Comparison of ENCODE assay signal across 8 mouse cellular contexts in genomic region chr10:81289278-81289677, GRCm38 (mm10). TPM values are rescaled to one million over a fixed set of nuclear protein-coding genes. Genes with fewer than 3 reads are reported as not detected.
DNase-seq lines count a peak whose midpoint lies in the region; ATAC-seq lines count a peak whose summit lies in the region.

No protein-coding gene starts in this region.

- peak; percentile 81 for DNase-seq in forebrain, embryonic 14.5 days (ENCODE audit: low spot score)
- DNase-seq in urinary bladder, postnatal 25 days (ENCODE audit: low spot score), result peak; percentile 62
- no peak for DNase-seq in urinary bladder, postnatal 10 days (ENCODE audit: low spot score)
- DNase-seq in thymus, postnatal 0 days (ENCODE audit: low spot score), result peak; percentile 71

- no peaks in the 10 kb centered on the region for H3K36me3 ChIP-seq in forebrain, embryonic 14.5 days (ENCODE audit: control insufficient read depth, insufficient read depth, low read length)
- H3K36me3 ChIP-seq in forebrain, embryonic 13.5 days (ENCODE audit: poor library complexity, severe bottlenecking), result no peaks in the 10 kb centered on the region
- no peaks in the 10 kb centered on the region for H3K36me3 ChIP-seq in embryonic facial prominence, embryonic 13.5 days
- no peaks in the 10 kb centered on the region for H3K36me3 ChIP-seq in kidney, embryonic 15.5 days

- H3K9me3 ChIP-seq in forebrain, embryonic 14.5 days (replicated peaks; ENCODE audit: control insufficient read depth, low read length), result no peaks in the 10 kb centered on the region
- H3K9me3 ChIP-seq in forebrain, embryonic 13.5 days (replicated peaks), result no peaks in the 10 kb centered on the region
- no peaks in the 10 kb centered on the region for H3K9me3 ChIP-seq in embryonic facial prominence, embryonic 13.5 days
- H3K9me3 ChIP-seq in kidney, embryonic 15.5 days (replicated peaks), result no peaks in the 10 kb centered on the region

- H3K4me2 ChIP-seq in forebrain, embryonic 14.5 days (ENCODE audit: low read length), result no peak overlapping the region
- no peak overlapping the region for H3K4me2 ChIP-seq in forebrain, embryonic 13.5 days
- H3K4me2 ChIP-seq in embryonic facial prominence, embryonic 13.5 days, result 0 out of 2 replicates have a peak overlapping the region, but pooled peaks have one; percentile 18
- H3K4me2 ChIP-seq in kidney, embryonic 15.5 days, result peak overlapping the region; percentile 17

- H3K9ac ChIP-seq in forebrain, embryonic 14.5 days (ENCODE audit: low read length), result no peak overlapping the region
- no peak overlapping the region for H3K9ac ChIP-seq in forebrain, embryonic 13.5 days
- H3K9ac ChIP-seq in embryonic facial prominence, embryonic 13.5 days, result no peak overlapping the region
- H3K9ac ChIP-seq in kidney, embryonic 15.5 days, result no peak overlapping the region

- no peak for ATAC-seq in forebrain, embryonic 14.5 days
- ATAC-seq in forebrain, embryonic 13.5 days, result no peak
- no peak for ATAC-seq in embryonic facial prominence, embryonic 13.5 days (ENCODE audit: insufficient number of reproducible peaks, insufficient read depth, low FRiP score, low TSS enrichment, low read depth)
- ATAC-seq in kidney, embryonic 15.5 days (replicated peaks; ENCODE audit: low FRiP score), result no peak
- ATAC-seq in megakaryocyte progenitor cell, adult 5-6 weeks (replicated peaks; ENCODE audit: poor library complexity), result peak; percentile 23

- peaks cover 3% of the 10 kb centered on the region; the same call in 1 of the 2 replicates for H3K27me3 ChIP-seq in forebrain, embryonic 14.5 days (replicated peaks; ENCODE audit: control insufficient read depth, insufficient read depth, low read length)
- H3K27me3 ChIP-seq in forebrain, embryonic 13.5 days, result peaks cover 30% of the 10 kb centered on the region
- peaks cover 55% of the 10 kb centered on the region for H3K27me3 ChIP-seq in embryonic facial prominence, embryonic 13.5 days
- peaks cover 38% of the 10 kb centered on the region for H3K27me3 ChIP-seq in kidney, embryonic 15.5 days

- WGBS in forebrain, embryonic 14.5 days, result 2% methylated on average over 7 of the region's 7 CpGs
- 0% methylated on average over 7 of the region's 7 CpGs for WGBS in forebrain, embryonic 13.5 days
- 4% methylated on average over 7 of the region's 7 CpGs for WGBS in embryonic facial prominence, embryonic 13.5 days
- WGBS in kidney, embryonic 15.5 days, result 4% methylated on average over 7 of the region's 7 CpGs

- no peak overlapping the region for H3K27ac ChIP-seq in forebrain, embryonic 14.5 days (ENCODE audit: low read depth, low read length)
- H3K27ac ChIP-seq in forebrain, embryonic 13.5 days, result no peak overlapping the region
- H3K27ac ChIP-seq in embryonic facial prominence, embryonic 13.5 days, result no peak overlapping the region
- no peak overlapping the region for H3K27ac ChIP-seq in kidney, embryonic 15.5 days

- no peak overlapping the region for H3K4me3 ChIP-seq in forebrain, embryonic 14.5 days (ENCODE audit: low read depth, low read length)
- no peak overlapping the region for H3K4me3 ChIP-seq in forebrain, embryonic 13.5 days
- no peak overlapping the region for H3K4me3 ChIP-seq in embryonic facial prominence, embryonic 13.5 days
- H3K4me3 ChIP-seq in kidney, embryonic 15.5 days (replicated peaks), result no peak overlapping the region

- peaks cover 9% of the 10 kb centered on the region for H3K4me1 ChIP-seq in forebrain, embryonic 14.5 days (ENCODE audit: control insufficient read depth, insufficient read depth, low read length)
- peaks cover 35% of the 10 kb centered on the region for H3K4me1 ChIP-seq in forebrain, embryonic 13.5 days
- H3K4me1 ChIP-seq in embryonic facial prominence, embryonic 13.5 days, result peaks cover 41% of the 10 kb centered on the region
- peaks cover 70% of the 10 kb centered on the region for H3K4me1 ChIP-seq in kidney, embryonic 15.5 days

RNA-seq across cellular contexts. Expression of gene Tjp3, which starts 2.1 kb away (rescaled TPM):
- polyA plus RNA-seq in forebrain, embryonic 14.5 days (2014; fragmentation: Nextera tagmentation; extraction: Ambion mirVana), result 4.8 and 7.0 TPM in 2 replicates
- polyA plus RNA-seq in forebrain, embryonic 13.5 days (2015; fragmentation: Nextera tagmentation; extraction: Ambion mirVana), result 6.2 and 7.1 TPM in 2 replicates
- polyA plus RNA-seq in embryonic facial prominence, embryonic 13.5 days (2015; fragmentation: Nextera tagmentation; extraction: Ambion mirVana), result 5.0 and 7.2 TPM in 2 replicates
- 15.9 and 18.1 TPM in 2 replicates for polyA plus RNA-seq in kidney, embryonic 15.5 days (2015; fragmentation: Nextera tagmentation; extraction: Ambion mirVana)
- 2.3 TPM in 2 replicates for total RNA-seq in megakaryocyte progenitor cell, adult 5-6 weeks (2015)
- total RNA-seq in megakaryocyte progenitor cell, adult 5-6 weeks (2017), result 3.9 and 5.2 TPM in 2 replicates
- polyA plus RNA-seq in thymus, postnatal 0 days (2015; fragmentation: Nextera tagmentation; extraction: Ambion mirVana), result 7.8 and 9.3 TPM in 2 replicates

RNA-seq across cellular contexts. Expression of gene Pip5k1c, which starts 3.5 kb away (rescaled TPM):
- polyA plus RNA-seq in forebrain, embryonic 14.5 days (2014; fragmentation: Nextera tagmentation; extraction: Ambion mirVana), result 76.4 and 114 TPM in 2 replicates
- 73.1 and 87.2 TPM in 2 replicates for polyA plus RNA-seq in forebrain, embryonic 13.5 days (2015; fragmentation: Nextera tagmentation; extraction: Ambion mirVana)
- polyA plus RNA-seq in embryonic facial prominence, embryonic 13.5 days (2015; fragmentation: Nextera tagmentation; extraction: Ambion mirVana), result 56.0 and 57.6 TPM in 2 replicates
- polyA plus RNA-seq in kidney, embryonic 15.5 days (2015; fragmentation: Nextera tagmentation; extraction: Ambion mirVana), result 51.0 and 61.3 TPM in 2 replicates
- total RNA-seq in megakaryocyte progenitor cell, adult 5-6 weeks (2015), result 18.9 and 24.6 TPM in 2 replicates
- 32.4 and 37.4 TPM in 2 replicates for total RNA-seq in megakaryocyte progenitor cell, adult 5-6 weeks (2017)
- 36.9 and 38.6 TPM in 2 replicates for polyA plus RNA-seq in thymus, postnatal 0 days (2015; fragmentation: Nextera tagmentation; extraction: Ambion mirVana)

RNA-seq across cellular contexts. Expression of gene Apba3, which starts 22.5 kb away (rescaled TPM):
- 30.5 and 36.8 TPM in 2 replicates for polyA plus RNA-seq in forebrain, embryonic 14.5 days (2014; fragmentation: Nextera tagmentation; extraction: Ambion mirVana)
- 28.6 and 32.3 TPM in 2 replicates for polyA plus RNA-seq in forebrain, embryonic 13.5 days (2015; fragmentation: Nextera tagmentation; extraction: Ambion mirVana)
- polyA plus RNA-seq in embryonic facial prominence, embryonic 13.5 days (2015; fragmentation: Nextera tagmentation; extraction: Ambion mirVana), result 61.9 and 67.9 TPM in 2 replicates
- 59.7 and 63.4 TPM in 2 replicates for polyA plus RNA-seq in kidney, embryonic 15.5 days (2015; fragmentation: Nextera tagmentation; extraction: Ambion mirVana)
- 15.5 and 20.2 TPM in 2 replicates for total RNA-seq in megakaryocyte progenitor cell, adult 5-6 weeks (2015)
- total RNA-seq in megakaryocyte progenitor cell, adult 5-6 weeks (2017), result 10.5 and 16.9 TPM in 2 replicates
- 34.8 and 38.7 TPM in 2 replicates for polyA plus RNA-seq in thymus, postnatal 0 days (2015; fragmentation: Nextera tagmentation; extraction: Ambion mirVana)

RNA-seq across cellular contexts. Expression of gene Mrpl54, which starts 22.5 kb away (rescaled TPM):
- 107 and 136 TPM in 2 replicates for polyA plus RNA-seq in forebrain, embryonic 14.5 days (2014; fragmentation: Nextera tagmentation; extraction: Ambion mirVana)
- polyA plus RNA-seq in forebrain, embryonic 13.5 days (2015; fragmentation: Nextera tagmentation; extraction: Ambion mirVana), result 134 and 135 TPM in 2 replicates
- 197 and 202 TPM in 2 replicates for polyA plus RNA-seq in embryonic facial prominence, embryonic 13.5 days (2015; fragmentation: Nextera tagmentation; extraction: Ambion mirVana)
- polyA plus RNA-seq in kidney, embryonic 15.5 days (2015; fragmentation: Nextera tagmentation; extraction: Ambion mirVana), result 230 and 244 TPM in 2 replicates
- total RNA-seq in megakaryocyte progenitor cell, adult 5-6 weeks (2015), result 95.1 and 97.1 TPM in 2 replicates
- 155 and 196 TPM in 2 replicates for total RNA-seq in megakaryocyte progenitor cell, adult 5-6 weeks (2017)
- 216 and 225 TPM in 2 replicates for polyA plus RNA-seq in thymus, postnatal 0 days (2015; fragmentation: Nextera tagmentation; extraction: Ambion mirVana)

RNA-seq across cellular contexts. Expression of gene Cactin, which starts 31.6 kb away (rescaled TPM):
- polyA plus RNA-seq in forebrain, embryonic 14.5 days (2014; fragmentation: Nextera tagmentation; extraction: Ambion mirVana), result 16.8 and 22.2 TPM in 2 replicates
- polyA plus RNA-seq in forebrain, embryonic 13.5 days (2015; fragmentation: Nextera tagmentation; extraction: Ambion mirVana), result 39.9 and 42.0 TPM in 2 replicates
- polyA plus RNA-seq in embryonic facial prominence, embryonic 13.5 days (2015; fragmentation: Nextera tagmentation; extraction: Ambion mirVana), result 43.2 and 46.9 TPM in 2 replicates
- polyA plus RNA-seq in kidney, embryonic 15.5 days (2015; fragmentation: Nextera tagmentation; extraction: Ambion mirVana), result 38.8 and 44.2 TPM in 2 replicates
- total RNA-seq in megakaryocyte progenitor cell, adult 5-6 weeks (2015), result 7.1 and 7.6 TPM in 2 replicates
- 30.8 and 32.7 TPM in 2 replicates for total RNA-seq in megakaryocyte progenitor cell, adult 5-6 weeks (2017)
- polyA plus RNA-seq in thymus, postnatal 0 days (2015; fragmentation: Nextera tagmentation; extraction: Ambion mirVana), result 41.3 and 45.8 TPM in 2 replicates

Comparison
In these comparisons a context has a peak if more than half of its experiments do, and no peak if none do; other contexts are left out.
1. H3K4me2 ChIP-seq: peak in embryonic facial prominence, embryonic 13.5 days (single experiment) and kidney, embryonic 15.5 days (single experiment); none in forebrain, embryonic 14.5 days (single experiment) and forebrain, embryonic 13.5 days (single experiment).